Mouse (Mus musculus) thymus, adult 2 months (tissue): ENCODE measurements at regions not wholly inside any gene's neighbourhood (a gene's known extent, or its start where the extent isn't known, plus 50 kb on each side); places are given as distances from the start of the nearest gene placed in this dataset.

Experiments used
- DNase-seq: peaks from one replicate; pipeline ENCODE4 v3.0.0; 2021
- H3K27ac ChIP-seq: fragments of 200-500 bp; 2 replicates; pipeline ENCODE4 v1.5.1; 2012; ENCODE audit warnings: low read length, control low read depth; ENCODE audit not compliant: control insufficient read depth, insufficient read depth
- H3K27me3 ChIP-seq: fragments of 200-500 bp; 2 replicates; pipeline ENCODE4 v1.6.1; 2012; ENCODE audit warnings: mild to moderate bottlenecking, low read length, moderate library complexity, mixed read lengths; ENCODE audit not compliant: control insufficient read depth, insufficient read depth
- H3K36me3 ChIP-seq: fragments of 200-500 bp; 2 replicates; pipeline ENCODE4 v1.6.1; 2012; ENCODE audit warnings: mild to moderate bottlenecking, low read length, moderate library complexity; ENCODE audit not compliant: control insufficient read depth, insufficient read depth
- H3K4me1 ChIP-seq: fragments of 200-500 bp; replicated peaks from 2 replicates; pipeline ENCODE4 v1.6.1; 2012; ENCODE audit warnings: low read length; ENCODE audit not compliant: control insufficient read depth, insufficient read depth
- H3K4me3 ChIP-seq: fragments of 200-500 bp; 2 replicates; pipeline ENCODE4 v1.5.1; 2012; ENCODE audit warnings: mild to moderate bottlenecking, low read length, control low read depth, moderate library complexity; ENCODE audit not compliant: control insufficient read depth, insufficient read depth
- CTCF ChIP-seq: fragments of 200-500 bp; IDR thresholded peaks from 2 replicates; pipeline ENCODE4 v1.5.1; 2012; ENCODE audit warnings: mild to moderate bottlenecking, control low read depth, low read length, moderate library complexity, borderline replicate concordance; ENCODE audit not compliant: control insufficient read depth, poor library complexity, insufficient read depth; ENCODE audit errors: extremely low read depth
- POLR2A ChIP-seq: fragments of 200-500 bp; IDR thresholded peaks from 2 replicates; pipeline ENCODE4 v1.6.1; 2012; ENCODE audit warnings: mild to moderate bottlenecking, low read length, control low read depth, moderate library complexity; ENCODE audit not compliant: control insufficient read depth, poor library complexity, insufficient read depth; ENCODE audit errors: extremely low read depth
- WGBS: fragments of 180-500 bp; shearing (Covaris S2); methylation state at CpG from one replicate; pipeline ENCODE4 v1.1.7; 2018; 5-methylcytosine and 5-hydroxymethylcytosine counted together

DNA sequence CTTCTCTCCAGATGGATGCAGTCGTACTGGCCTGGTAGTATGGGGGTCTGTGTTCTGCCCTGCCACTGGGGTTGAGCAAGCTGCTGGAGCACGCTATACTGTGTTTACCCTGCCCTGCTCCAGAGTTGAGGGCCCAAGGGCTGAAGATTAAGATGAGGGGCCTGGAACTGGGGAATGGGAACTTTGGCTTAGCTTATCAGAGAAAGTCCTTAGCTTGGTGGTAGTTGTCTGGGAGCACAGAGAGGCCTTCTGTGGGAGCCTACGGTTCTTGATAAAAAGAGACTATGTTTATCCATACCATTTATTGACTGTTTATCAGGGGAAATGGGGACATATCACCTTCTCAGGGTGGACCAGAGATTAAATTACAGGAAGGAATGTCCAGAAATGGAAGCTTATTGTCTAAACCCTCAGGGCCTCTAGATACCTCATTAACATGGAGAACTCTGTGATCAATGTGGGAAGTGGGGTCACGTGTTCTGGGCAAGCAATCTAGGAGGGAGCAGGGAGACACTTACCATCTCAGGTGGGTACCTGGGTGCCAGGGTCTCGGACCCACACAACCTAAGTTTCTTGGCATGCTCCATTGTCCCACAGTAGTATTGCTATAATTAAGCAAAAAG lies 58.7 kb downstream of the Mycn start:
- TF ChIP-seq POLR2A (no peak), CTCF (no peak)
- Histone ChIP-seq H3K4me1 (no peaks in the 10 kb centered on the region), H3K27ac (no peak overlapping the region), H3K27me3 (no peaks in the 10 kb centered on the region), H3K36me3 (no peaks in the 10 kb centered on the region), H3K4me3 (no peak overlapping the region)
- DNase-seq = no peak
- WGBS = 91% methylated on average over 5 of the region's 5 CpGs

DNA sequence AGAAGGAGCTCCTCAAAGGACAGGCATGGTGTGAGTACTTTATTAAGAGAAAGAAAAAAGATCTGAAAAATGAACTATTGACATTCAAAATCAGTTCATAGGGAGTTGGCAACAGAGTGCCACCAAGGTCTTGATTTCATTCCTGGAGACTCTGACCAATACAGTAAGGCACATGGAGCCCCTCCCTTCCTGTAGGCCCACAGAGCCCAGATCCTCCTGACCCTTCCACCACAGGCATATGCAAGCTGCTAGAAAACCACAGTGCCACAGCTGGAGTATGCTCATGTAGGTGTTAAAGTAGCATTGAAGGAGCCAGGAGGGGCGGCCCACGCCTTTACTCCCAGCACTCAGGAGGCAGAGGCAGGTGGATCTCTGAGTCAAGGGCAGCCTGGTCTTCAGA lies 63.7 kb downstream of the Mycn start:
- DNase-seq = no peak
- H3K4me1 ChIP-seq = no peaks in the 10 kb centered on the region
- H3K27ac ChIP-seq = no peak overlapping the region
- TF ChIP-seq CTCF = no peak
- no peak for TF ChIP-seq POLR2A
- H3K4me3 ChIP-seq = no peak overlapping the region
- 80% methylated on average over 2 of the region's 2 CpGs for WGBS
- H3K27me3 ChIP-seq = no peaks in the 10 kb centered on the region
- no peaks in the 10 kb centered on the region for H3K36me3 ChIP-seq

DNA sequence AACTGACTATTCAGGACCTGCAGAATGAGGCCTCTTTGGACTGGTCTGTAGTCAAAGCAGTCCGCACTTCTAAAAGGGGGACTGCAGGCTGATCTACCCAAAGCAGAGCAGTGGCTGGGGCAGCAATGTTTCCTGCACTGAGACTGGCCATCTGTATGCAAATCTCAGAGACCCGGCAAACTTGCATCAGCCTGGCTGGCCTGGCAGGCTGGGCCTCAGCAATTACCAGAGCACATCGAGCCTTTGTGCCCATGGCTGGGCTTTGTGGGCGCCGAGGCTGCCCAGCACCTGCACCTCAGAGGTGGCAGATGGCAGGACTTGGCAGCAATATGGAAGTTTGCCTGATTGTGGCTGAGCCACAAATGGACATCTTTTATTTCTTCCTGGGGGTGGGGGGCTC lies 64.2 kb downstream of the Mycn start:
- WGBS = 39% methylated on average over 5 of the region's 5 CpGs
- H3K4me3 ChIP-seq = no peak overlapping the region
- H3K27me3 ChIP-seq = no peaks in the 10 kb centered on the region
- H3K36me3 ChIP-seq = no peaks in the 10 kb centered on the region
- no peak overlapping the region for H3K27ac ChIP-seq
- no peak for DNase-seq
- no peak for TF ChIP-seq POLR2A
- no peak for TF ChIP-seq CTCF
- no peaks in the 10 kb centered on the region for H3K4me1 ChIP-seq

DNA sequence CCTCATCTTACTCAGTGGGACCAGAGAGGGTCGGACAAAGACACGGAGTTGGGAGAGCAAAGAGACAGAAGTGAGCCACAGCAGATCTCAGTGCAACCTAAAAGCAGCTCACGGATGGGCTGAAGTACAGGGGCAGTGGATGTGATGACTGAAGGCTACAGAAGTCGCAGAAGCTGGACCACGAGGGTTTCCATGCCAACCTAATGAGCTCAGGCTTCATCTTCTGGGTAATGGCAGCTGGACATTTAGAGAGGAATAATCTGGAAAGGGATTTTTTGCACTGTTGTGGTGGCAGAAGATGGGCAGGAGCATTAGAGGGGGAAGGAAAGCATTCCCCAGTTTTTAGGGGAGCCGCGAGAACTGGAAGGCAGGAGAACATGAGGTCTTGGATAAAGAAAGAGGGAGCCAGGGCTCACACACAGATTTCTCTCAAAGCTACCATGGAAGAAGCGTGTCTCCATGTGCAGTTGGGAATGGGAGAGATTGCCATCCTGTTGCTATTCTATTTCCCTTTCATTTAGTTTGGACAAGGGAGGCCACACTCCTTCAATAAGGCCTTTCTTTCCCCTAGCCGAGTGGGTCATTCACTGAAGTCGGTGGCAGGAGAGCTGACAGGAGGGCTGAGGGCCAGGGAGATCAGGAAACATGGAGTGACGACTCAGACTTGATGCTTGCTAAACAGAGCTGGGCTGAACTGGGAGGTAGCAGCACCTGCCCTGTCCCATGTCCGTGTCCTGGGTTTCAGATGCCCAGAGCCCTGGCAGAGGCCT lies 65.6 kb downstream of the Mycn start:
- H3K4me1 ChIP-seq = no peaks in the 10 kb centered on the region
- H3K36me3 ChIP-seq = no peaks in the 10 kb centered on the region
- 91% methylated on average over 12 of the region's 12 CpGs for WGBS
- no peak for DNase-seq
- no peak overlapping the region for H3K4me3 ChIP-seq
- H3K27me3 ChIP-seq = no peaks in the 10 kb centered on the region
- no peak overlapping the region for H3K27ac ChIP-seq
- no peak for TF ChIP-seq CTCF
- no peak for TF ChIP-seq POLR2A

DNA sequence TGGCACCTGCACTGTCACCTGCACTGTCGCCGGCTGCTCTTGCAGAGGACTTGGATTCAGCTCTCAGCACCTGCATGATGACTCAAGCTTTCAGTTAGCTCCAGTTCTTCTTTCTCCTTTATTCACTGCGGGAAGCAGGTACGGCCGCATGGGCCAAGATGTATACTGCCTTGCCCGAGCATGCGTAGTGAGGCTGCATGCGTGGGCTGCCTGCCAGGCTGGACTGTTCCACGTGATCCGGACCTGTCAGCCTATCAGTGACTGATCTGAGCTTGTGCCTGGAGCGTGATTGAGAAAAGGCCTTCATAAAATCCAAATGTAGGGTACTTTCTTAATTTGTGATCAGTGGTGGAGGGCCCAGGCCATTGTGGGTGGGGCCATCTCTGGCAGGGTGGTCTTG lies 68.2 kb downstream of the Mycn start:
- no peak overlapping the region for H3K4me3 ChIP-seq
- H3K36me3 ChIP-seq = no peaks in the 10 kb centered on the region
- H3K27me3 ChIP-seq = no peaks in the 10 kb centered on the region
- DNase-seq = no peak
- TF ChIP-seq CTCF = no peak
- TF ChIP-seq POLR2A = no peak
- H3K4me1 ChIP-seq = no peaks in the 10 kb centered on the region
- H3K27ac ChIP-seq = no peak overlapping the region
- WGBS = 94% methylated on average over 11 of the region's 11 CpGs

DNA sequence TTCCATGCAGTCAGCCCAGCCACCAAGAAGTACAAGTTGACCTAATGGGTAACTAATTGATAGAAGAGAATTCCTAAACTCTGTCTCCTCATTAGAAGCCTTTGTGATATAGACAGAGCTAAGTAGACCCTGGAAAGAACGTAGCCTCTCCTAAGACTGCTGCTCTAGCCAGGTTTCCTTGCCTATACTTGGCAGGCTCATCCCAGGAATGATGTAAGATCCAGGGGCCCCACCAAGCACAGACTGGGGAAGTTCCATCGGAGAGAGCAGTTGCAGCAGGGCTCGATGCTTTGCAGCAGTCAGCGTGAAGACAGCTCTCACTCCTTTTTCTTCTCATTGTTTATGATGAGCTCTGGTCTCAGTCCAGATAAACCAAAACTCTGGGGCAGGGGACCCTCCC lies 68.7 kb downstream of the Mycn start:
- H3K4me1 ChIP-seq = no peaks in the 10 kb centered on the region
- no peak overlapping the region for H3K4me3 ChIP-seq
- DNase-seq = no peak
- WGBS = 86% methylated on average over 4 of the region's 4 CpGs
- no peaks in the 10 kb centered on the region for H3K27me3 ChIP-seq
- H3K36me3 ChIP-seq = no peaks in the 10 kb centered on the region
- no peak overlapping the region for H3K27ac ChIP-seq
- TF ChIP-seq CTCF (no peak), POLR2A (no peak)

DNA sequence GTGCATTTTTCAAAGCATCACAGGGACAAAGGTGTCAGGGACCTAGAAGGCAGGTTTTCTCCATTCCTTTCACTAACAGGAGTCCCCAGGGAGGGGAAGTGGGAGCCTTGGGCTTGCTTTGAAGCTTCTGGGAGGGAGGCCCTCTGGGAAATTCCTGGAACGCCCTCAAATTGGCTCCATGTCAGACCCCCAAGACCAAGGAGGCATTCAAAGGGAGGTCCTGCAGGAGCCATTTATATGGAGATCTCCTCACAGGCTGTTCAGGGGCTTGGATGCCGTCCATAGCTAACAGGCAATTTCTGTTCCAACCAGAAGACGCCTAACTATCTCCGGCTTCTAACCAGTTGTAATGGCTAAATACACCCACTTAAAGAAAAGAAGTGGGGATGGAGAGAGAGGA lies 70.4 kb downstream of the Mycn start:
- Histone ChIP-seq H3K4me1 (no peaks in the 10 kb centered on the region), H3K27me3 (no peaks in the 10 kb centered on the region), H3K36me3 (no peaks in the 10 kb centered on the region), H3K4me3 (no peak overlapping the region), H3K27ac (no peak overlapping the region)
- TF ChIP-seq CTCF = no peak
- no peak for TF ChIP-seq POLR2A
- WGBS = 96% methylated on average over 4 of the region's 4 CpGs
- DNase-seq = no peak
